Mouse (Mus musculus): ENCODE measurements around the gene Ubap1. TPM values are rescaled to one million over a fixed set of nuclear protein-coding genes. Genes with fewer than 3 reads are reported as not detected.

Ubap1 gene
- polyA plus RNA-seq, 1 experiment from 2014 or later, result 78.1 TPM

GRCm38 (mm10) chr4:41361059-41361458 lies 12.3 kb downstream of the Ubap1 start:
- H3K4me1 ChIP-seq, result no peaks in the 10 kb centered on the region
- 95% methylated on average over 3 of the region's 3 CpGs for WGBS
- H3K9ac ChIP-seq, result no peak overlapping the region
- H3K36me3 ChIP-seq, result no peaks in the 10 kb centered on the region
- H3K4me3 ChIP-seq, result no peak overlapping the region
- H3K4me2 ChIP-seq (replicated peaks), result no peak overlapping the region
- H3K9me3 ChIP-seq (replicated peaks), result no peaks in the 10 kb centered on the region
- no peaks in the 10 kb centered on the region for H3K27me3 ChIP-seq
- no peak for ATAC-seq (ENCODE audit: low FRiP score)
- H3K27ac ChIP-seq, result no peak overlapping the region

GRCm38 (mm10) chr4:41368198-41368597 lies 19.4 kb downstream of the Ubap1 start:
- Histone ChIP-seq H3K4me1 (no peaks in the 10 kb centered on the region), H3K9ac (no peak overlapping the region), H3K27me3 (no peaks in the 10 kb centered on the region), H3K4me2 (replicated peaks) (no peak overlapping the region), H3K27ac (no peak overlapping the region), H3K4me3 (no peak overlapping the region), H3K36me3 (peaks cover 37% of the 10 kb centered on the region), H3K9me3 (replicated peaks) (no peaks in the 10 kb centered on the region)
- ATAC-seq (ENCODE audit: low FRiP score), result no peak
- 88% methylated on average over 4 of the region's 4 CpGs for WGBS

DNA sequence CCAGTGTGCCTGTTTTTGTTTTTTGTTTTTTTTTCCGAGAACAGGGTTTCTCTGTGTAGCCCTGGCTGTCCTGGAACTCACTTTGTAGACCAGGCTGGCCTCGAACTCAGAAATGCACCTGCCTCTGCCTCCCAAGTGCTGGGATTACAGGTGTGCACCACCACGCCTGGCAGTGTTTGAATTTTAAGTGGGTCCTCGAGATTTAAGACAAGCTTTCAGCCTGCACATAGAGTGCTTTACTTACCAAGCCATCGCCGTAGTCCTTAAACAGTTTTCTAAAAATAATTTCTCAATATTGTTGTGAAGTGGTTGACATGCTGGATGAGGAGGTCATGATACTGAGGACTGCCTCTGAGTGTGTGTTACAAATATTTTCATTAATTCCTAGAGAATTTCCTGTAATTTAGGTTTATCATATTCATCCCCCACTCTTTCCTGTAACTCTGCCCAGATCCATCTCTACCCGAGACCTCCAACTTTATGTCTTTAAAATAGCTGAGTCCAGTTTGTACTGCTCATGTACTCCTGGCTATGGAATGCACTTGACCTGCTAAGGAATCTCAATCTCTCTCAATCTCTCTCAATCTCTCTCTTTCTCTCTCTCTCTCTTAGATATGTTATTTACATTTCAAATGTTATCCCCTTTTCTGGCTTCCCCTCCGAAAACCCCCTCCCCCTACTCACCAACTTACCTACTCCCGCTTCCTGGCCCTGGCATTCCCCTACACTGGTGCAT lies 21.1 kb downstream of the Ubap1 start:
- Histone ChIP-seq H3K4me1 (no peaks in the 10 kb centered on the region), H3K9ac (no peak overlapping the region), H3K4me3 (no peak overlapping the region), H3K27me3 (no peaks in the 10 kb centered on the region), H3K9me3 (replicated peaks) (no peaks in the 10 kb centered on the region), H3K4me2 (replicated peaks) (no peak overlapping the region), H3K36me3 (peaks cover 40% of the 10 kb centered on the region), H3K27ac (no peak overlapping the region)
- WGBS, result 94% methylated on average over 9 of the region's 9 CpGs
- no peak for ATAC-seq (ENCODE audit: low FRiP score)

- Histone ChIP-seq H3K4me2 (replicated peaks) (no peak overlapping the region), H3K4me3 (no peak overlapping the region), H3K36me3 (peaks cover 69% of the 10 kb centered on the region), H3K27ac (no peak overlapping the region), H3K4me1 (no peaks in the 10 kb centered on the region), H3K9ac (no peak overlapping the region), H3K9me3 (replicated peaks) (no peaks in the 10 kb centered on the region), H3K27me3 (no peaks in the 10 kb centered on the region)
- no peak for ATAC-seq (ENCODE audit: low FRiP score)
Observed at GRCm38 (mm10) chr4:41377567-41377966, 28.8 kb downstream of the Ubap1 start.

GRCm38 (mm10) chr4:41381213-41381950 lies 32.6 kb downstream of the Ubap1 start:
- Histone ChIP-seq H3K4me2 (replicated peaks) (no peak overlapping the region), H3K9ac (no peak overlapping the region), H3K9me3 (replicated peaks) (no peaks in the 10 kb centered on the region), H3K27ac (no peak overlapping the region), H3K36me3 (peaks cover 60% of the 10 kb centered on the region), H3K27me3 (no peaks in the 10 kb centered on the region), H3K4me1 (no peaks in the 10 kb centered on the region), H3K4me3 (no peak overlapping the region)
- whole genome bisulfite sequencing, result 95% methylated on average over 5 of the region's 5 CpGs
- ATAC-seq (ENCODE audit: low FRiP score), result no peak

DNA sequence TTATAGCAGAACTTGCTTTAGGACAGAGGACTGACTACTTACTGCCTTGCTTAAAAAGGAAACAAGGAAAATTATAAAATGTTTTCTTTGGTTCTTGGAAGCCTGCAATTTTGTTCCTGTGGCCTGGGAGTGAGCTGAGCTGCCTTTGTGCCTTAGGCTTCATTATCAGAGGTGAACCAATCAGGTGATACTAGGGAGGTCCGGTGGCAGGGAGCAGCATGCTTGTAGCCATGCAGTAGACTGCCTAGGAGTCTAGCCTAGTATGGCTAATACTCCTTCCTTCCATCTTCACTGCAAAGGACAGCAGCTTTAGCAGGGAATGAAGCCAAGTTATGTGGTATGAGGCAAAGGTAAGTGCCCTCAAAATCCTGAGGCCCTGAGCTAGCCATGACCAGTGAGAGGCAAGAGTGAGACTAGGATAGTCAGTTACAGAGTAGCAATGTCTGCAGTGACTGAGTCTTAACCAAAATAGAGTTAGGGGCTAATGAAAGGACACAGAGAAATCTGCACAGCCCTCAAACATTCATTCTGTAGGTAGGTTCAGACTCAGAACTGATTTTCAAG lies 37.7 kb downstream of the Ubap1 start:
- H3K36me3 ChIP-seq, result peaks cover 53% of the 10 kb centered on the region

GRCm38 (mm10) chr4:41387755-41388469 lies 39.1 kb downstream of the Ubap1 start:
- WGBS, result 83% methylated on average over 7 of the region's 7 CpGs
- ATAC-seq (ENCODE audit: low FRiP score), result no peak
- H3K27me3 ChIP-seq, result no peaks in the 10 kb centered on the region
- H3K9me3 ChIP-seq (replicated peaks), result no peaks in the 10 kb centered on the region
- H3K4me3 ChIP-seq, result no peak overlapping the region
- H3K4me1 ChIP-seq, result no peaks in the 10 kb centered on the region
- peaks cover 58% of the 10 kb centered on the region for H3K36me3 ChIP-seq
- H3K4me2 ChIP-seq (replicated peaks), result no peak overlapping the region
- no peak overlapping the region for H3K27ac ChIP-seq
- H3K9ac ChIP-seq, result no peak overlapping the region

More for the DNA sequence above, 37.7 kb downstream of the Ubap1 start:
- 93% methylated on average over 1 of the region's 1 CpGs for WGBS
- ATAC-seq (ENCODE audit: low FRiP score), result no peak
- H3K27me3 ChIP-seq, result no peaks in the 10 kb centered on the region
- no peaks in the 10 kb centered on the region for H3K9me3 ChIP-seq (replicated peaks)
- no peak overlapping the region for H3K4me3 ChIP-seq
- H3K4me2 ChIP-seq (replicated peaks), result no peak overlapping the region
- H3K27ac ChIP-seq, result no peak overlapping the region
- H3K9ac ChIP-seq, result no peak overlapping the region
- H3K4me1 ChIP-seq, result no peaks in the 10 kb centered on the region

DNA sequence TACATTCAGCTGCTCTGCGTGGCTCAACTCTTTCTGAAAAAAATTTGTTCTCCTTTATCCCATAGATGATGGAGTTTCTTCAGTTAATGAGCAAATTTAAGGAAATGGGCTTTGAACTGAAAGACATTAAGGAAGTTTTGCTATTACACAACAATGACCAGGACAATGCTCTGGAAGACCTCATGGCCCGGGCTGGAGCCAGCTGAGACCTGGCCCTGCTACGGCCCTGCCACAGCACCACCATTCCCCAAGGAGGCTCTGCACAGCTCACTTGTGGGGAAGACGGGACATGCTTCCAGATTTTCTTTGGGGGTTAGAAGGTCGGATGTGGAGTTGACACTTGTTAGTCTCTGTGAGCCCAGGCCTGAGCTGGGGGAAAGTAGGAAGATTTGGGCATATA lies 39.8 kb downstream of the Ubap1 start:
- H3K4me3 ChIP-seq, result no peak overlapping the region
- no peaks in the 10 kb centered on the region for H3K4me1 ChIP-seq
- ATAC-seq (ENCODE audit: low FRiP score), result no peak
- 86% methylated on average over 5 of the region's 5 CpGs for WGBS
- no peak overlapping the region for H3K4me2 ChIP-seq (replicated peaks)
- no peak overlapping the region for H3K9ac ChIP-seq
- peaks cover 58% of the 10 kb centered on the region for H3K36me3 ChIP-seq
- H3K27me3 ChIP-seq, result no peaks in the 10 kb centered on the region
- H3K27ac ChIP-seq, result no peak overlapping the region
- H3K9me3 ChIP-seq (replicated peaks), result no peaks in the 10 kb centered on the region

- WGBS, result 91% methylated on average over 5 of the region's 5 CpGs
- peaks cover 64% of the 10 kb centered on the region for H3K36me3 ChIP-seq
Observed at GRCm38 (mm10) chr4:41389240-41389639, 40.4 kb downstream of the Ubap1 start.

GRCm38 (mm10) chr4:41390122-41390521 lies 41.3 kb downstream of the Ubap1 start:
- H3K9ac ChIP-seq, result no peak overlapping the region
- no peak overlapping the region for H3K4me3 ChIP-seq
- peak; percentile 60 for ATAC-seq (ENCODE audit: low FRiP score)
- H3K4me1 ChIP-seq, result no peaks in the 10 kb centered on the region
- H3K9me3 ChIP-seq (replicated peaks), result no peaks in the 10 kb centered on the region
- H3K27me3 ChIP-seq, result no peaks in the 10 kb centered on the region
- H3K4me2 ChIP-seq (replicated peaks), result no peak overlapping the region
- 36% methylated on average over 3 of the region's 3 CpGs for WGBS
- H3K36me3 ChIP-seq, result peaks cover 72% of the 10 kb centered on the region
- H3K27ac ChIP-seq, result no peak overlapping the region

More at GRCm38 (mm10) chr4:41389240-41389639, 40.4 kb downstream of the Ubap1 start:
- Histone ChIP-seq H3K9me3 (replicated peaks) (no peaks in the 10 kb centered on the region), H3K9ac (no peak overlapping the region), H3K27ac (no peak overlapping the region), H3K4me3 (no peak overlapping the region), H3K4me2 (replicated peaks) (no peak overlapping the region), H3K27me3 (no peaks in the 10 kb centered on the region), H3K4me1 (no peaks in the 10 kb centered on the region)
- no peak for ATAC-seq (ENCODE audit: low FRiP score)

DNA sequence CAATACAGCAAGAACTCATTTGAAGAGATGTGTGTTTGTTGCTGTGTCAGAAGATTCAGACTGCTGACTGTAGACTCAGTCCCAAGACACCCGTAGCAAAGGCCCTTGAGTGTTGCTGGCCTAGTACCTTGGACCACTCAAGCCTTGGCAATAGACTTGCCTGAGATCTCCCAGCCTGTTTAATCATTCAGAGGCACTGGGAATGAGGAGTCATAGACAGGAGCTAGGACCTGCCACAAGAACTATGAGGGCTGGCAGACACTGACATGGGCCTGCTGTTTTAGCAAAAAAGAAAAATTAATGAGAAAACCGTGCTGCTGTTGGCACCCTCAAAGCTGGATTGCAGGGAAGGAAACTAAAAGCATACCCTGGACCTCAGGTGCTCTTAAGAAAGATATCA lies 42.2 kb downstream of the Ubap1 start:
- H3K27me3 ChIP-seq, result no peaks in the 10 kb centered on the region
- H3K36me3 ChIP-seq, result peaks cover 80% of the 10 kb centered on the region
- H3K9me3 ChIP-seq (replicated peaks), result no peaks in the 10 kb centered on the region
- no peak overlapping the region for H3K4me3 ChIP-seq
- H3K27ac ChIP-seq, result no peak overlapping the region
- WGBS, result 91% methylated on average over 2 of the region's 2 CpGs
- no peak overlapping the region for H3K9ac ChIP-seq
- H3K4me1 ChIP-seq, result no peaks in the 10 kb centered on the region
- no peak for ATAC-seq (ENCODE audit: low FRiP score)
- H3K4me2 ChIP-seq (replicated peaks), result no peak overlapping the region

DNA sequence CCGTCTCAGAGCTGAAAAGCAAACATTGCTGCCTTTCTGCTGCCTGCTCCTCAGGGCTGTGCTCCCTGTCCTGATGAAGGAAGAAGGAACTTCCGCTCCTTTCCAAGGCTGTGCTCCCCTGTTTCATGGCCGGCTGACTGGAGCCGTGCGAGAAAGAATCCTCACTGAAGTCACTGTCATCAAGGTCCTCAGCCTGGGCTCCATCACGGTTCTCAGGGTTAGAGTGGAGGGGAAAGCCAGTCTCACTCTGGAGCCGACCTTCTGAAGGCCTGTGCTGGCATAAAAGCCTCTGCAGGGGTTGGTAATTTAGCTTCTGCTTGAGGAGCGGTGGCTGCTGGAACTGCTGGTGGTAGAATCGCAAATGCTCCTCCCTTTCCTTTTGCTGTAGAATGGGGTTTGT lies 45.9 kb downstream of the Ubap1 start:
- H3K4me3 ChIP-seq, result no peak overlapping the region
- no peaks in the 10 kb centered on the region for H3K27me3 ChIP-seq
- no peaks in the 10 kb centered on the region for H3K9me3 ChIP-seq (replicated peaks)
- no peak overlapping the region for H3K9ac ChIP-seq
- 79% methylated on average over 9 of the region's 9 CpGs for WGBS
- peaks cover 66% of the 10 kb centered on the region for H3K36me3 ChIP-seq
- H3K4me1 ChIP-seq, result no peaks in the 10 kb centered on the region
- H3K4me2 ChIP-seq (replicated peaks), result no peak overlapping the region
- no peak overlapping the region for H3K27ac ChIP-seq
- no peak for ATAC-seq (ENCODE audit: low FRiP score)
